Mouse (Mus musculus) gonadal fat pad, adult 2 months (tissue): ENCODE results near the gene Gpr161. TPM values are rescaled to one million over a fixed set of nuclear protein-coding genes. Genes with fewer than 3 reads are reported as not detected.
A peak's percentile ranks its signal among the peaks of the same experiment; 100 is the strongest.
"Not testable (repeated sequence)": the region's sequence is repeated elsewhere in the genome, so short reads cannot be mapped to it uniquely, and the experiment has no call there.

Experiments
- DNase-seq: peaks from one replicate; pipeline ENCODE4 v3.0.0-alpha.2; 2012; ENCODE audit warnings: low read depth
- polyA plus RNA-seq: library from polyadenylated mRNA; depleted of rRNA; stranded (reverse); fragments of >200 nt; gene quantifications from 2 replicates; pipeline ENCODE4 v1.2.3, GENCODE M21; 2012

Gene Gpr161
- polyA plus RNA-seq, 1 experiment = 3.0 TPM

- no peak for DNase-seq
Observed at GRCm38 (mm10) chr1:165316361-165316760, 20.8 kb downstream of the Gpr161 start.

- DNase-seq = no peak
Observed at GRCm38 (mm10) chr1:165320141-165320934, 24.7 kb downstream of the Gpr161 start.

GRCm38 (mm10) chr1:165321393-165321861 is 25.8 kb downstream of the Gpr161 start:
- no peak for DNase-seq

- DNase-seq = no peak
Observed at GRCm38 (mm10) chr1:165321891-165322290, 26.3 kb downstream of the Gpr161 start.

- DNase-seq = no peak
Observed at GRCm38 (mm10) chr1:165322934-165323333, 27.3 kb downstream of the Gpr161 start.

GRCm38 (mm10) chr1:165327370-165327769 is 31.8 kb downstream of the Gpr161 start:
- no peak for DNase-seq

- DNase-seq = no peak
Observed at GRCm38 (mm10) chr1:165327831-165328230, 32.2 kb downstream of the Gpr161 start.

- DNase-seq = not testable (repeated sequence)
Observed at GRCm38 (mm10) chr1:165328384-165329289, 33.0 kb downstream of the Gpr161 start.

GRCm38 (mm10) chr1:165330859-165331258 is 35.3 kb downstream of the Gpr161 start:
- DNase-seq = no peak

- DNase-seq = no peak
Observed at GRCm38 (mm10) chr1:165332797-165333196, 37.2 kb downstream of the Gpr161 start.

GRCm38 (mm10) chr1:165342126-165342525 is 46.5 kb downstream of the Gpr161 start:
- no peak for DNase-seq

- DNase-seq = no peak
Observed at GRCm38 (mm10) chr1:165344453-165344852, 48.9 kb downstream of the Gpr161 start.

GRCm38 (mm10) chr1:165348627-165349026 is 53.0 kb downstream of the Gpr161 start:
- no peak for DNase-seq

GRCm38 (mm10) chr1:165356347-165356746 is 60.8 kb downstream of the Gpr161 start:
- no peak for DNase-seq

- peak; percentile 36 for DNase-seq
Observed at GRCm38 (mm10) chr1:165363271-165363670, 67.7 kb downstream of the Gpr161 start.

- DNase-seq = no peak
Observed at GRCm38 (mm10) chr1:165365057-165365456, 69.5 kb downstream of the Gpr161 start.

GRCm38 (mm10) chr1:165370990-165371389 is 75.4 kb downstream of the Gpr161 start:
- DNase-seq = no peak

- DNase-seq = no peak
Observed at GRCm38 (mm10) chr1:165373839-165374238, 78.2 kb downstream of the Gpr161 start.
